Mouse (Mus musculus): ENCODE results near the gene Cand2. TPM values are rescaled to one million over a fixed set of nuclear protein-coding genes. Genes with fewer than 3 reads are reported as not detected.

Cand2 gene
- polyA plus RNA-seq, 1 experiment from 2014 or later: 36.1 TPM

DNA sequence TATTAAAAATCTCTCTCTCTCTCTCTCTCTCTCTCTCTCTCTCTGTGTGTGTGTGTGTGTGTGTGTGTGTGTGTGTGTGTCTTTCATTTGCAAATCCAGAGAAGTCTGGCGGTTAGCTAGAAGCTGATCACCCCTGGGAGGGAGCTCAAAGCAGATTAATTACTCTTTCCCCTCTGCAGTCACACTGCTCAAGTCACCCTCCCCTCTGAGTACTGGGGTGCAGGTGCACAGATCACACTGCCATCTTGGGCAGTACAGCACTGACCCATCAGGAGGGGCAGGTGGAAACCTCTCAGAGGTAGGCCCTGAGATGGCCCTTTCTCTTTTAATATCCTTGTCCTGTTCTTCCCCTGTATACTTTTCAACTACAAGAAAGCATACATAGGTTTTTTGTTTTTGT lies 28.0 kb upstream of the Cand2 start:
- no peak overlapping the region for H3K9ac ChIP-seq (ENCODE audit: low read depth, low read length)
- H3K27me3 ChIP-seq (ENCODE audit: control insufficient read depth, insufficient read depth, low read length): no peaks in the 10 kb centered on the region
- H3K9me3 ChIP-seq (ENCODE audit: control insufficient read depth, low read length): no peaks in the 10 kb centered on the region
- H3K27ac ChIP-seq (ENCODE audit: low read depth, low read length): no peak overlapping the region
- no peaks in the 10 kb centered on the region for H3K4me1 ChIP-seq (ENCODE audit: control insufficient read depth, insufficient read depth, low read length)
- no peak overlapping the region for H3K4me2 ChIP-seq (replicated peaks; ENCODE audit: low read depth, low read length)
- no peak overlapping the region for H3K4me3 ChIP-seq (ENCODE audit: low read length)
- no peaks in the 10 kb centered on the region for H3K36me3 ChIP-seq (ENCODE audit: control insufficient read depth, insufficient read depth, low read length)
- 50% methylated on average over 1 of the region's 1 CpGs for WGBS
- no peak for ATAC-seq (ENCODE audit: low FRiP score, low TSS enrichment)

DNA sequence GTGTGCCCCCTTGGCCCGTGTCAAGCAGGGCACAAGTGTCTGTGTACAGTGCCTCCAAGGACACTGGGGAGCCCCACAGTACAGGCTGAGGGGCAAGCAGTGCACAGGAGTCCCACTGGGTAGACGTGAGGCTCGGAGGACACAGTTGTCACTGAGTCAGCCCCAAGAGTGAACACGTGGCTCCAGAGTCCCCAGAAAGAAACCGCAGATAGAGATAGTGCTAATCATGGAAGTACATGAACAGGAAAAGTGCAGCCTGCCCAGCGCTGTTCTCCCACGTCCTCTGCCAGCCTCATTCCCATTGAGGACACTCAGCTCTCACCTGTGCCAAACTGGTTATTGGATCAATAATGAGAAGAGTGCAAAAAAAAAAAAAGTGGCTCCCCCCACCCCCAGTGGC lies 18.8 kb upstream of the Cand2 start:
- Histone ChIP-seq H3K9me3 (ENCODE audit: control insufficient read depth, low read length) (no peaks in the 10 kb centered on the region), H3K27ac (ENCODE audit: low read depth, low read length) (no peak overlapping the region), H3K36me3 (ENCODE audit: control insufficient read depth, insufficient read depth, low read length) (no peaks in the 10 kb centered on the region), H3K4me2 (replicated peaks; ENCODE audit: low read depth, low read length) (no peak overlapping the region), H3K9ac (ENCODE audit: low read depth, low read length) (no peak overlapping the region), H3K4me3 (ENCODE audit: low read length) (no peak overlapping the region), H3K4me1 (ENCODE audit: control insufficient read depth, insufficient read depth, low read length) (no peaks in the 10 kb centered on the region), H3K27me3 (ENCODE audit: control insufficient read depth, insufficient read depth, low read length) (no peaks in the 10 kb centered on the region)
- 86% methylated on average over 7 of the region's 7 CpGs for WGBS
- ATAC-seq (ENCODE audit: low FRiP score, low TSS enrichment): no peak

DNA sequence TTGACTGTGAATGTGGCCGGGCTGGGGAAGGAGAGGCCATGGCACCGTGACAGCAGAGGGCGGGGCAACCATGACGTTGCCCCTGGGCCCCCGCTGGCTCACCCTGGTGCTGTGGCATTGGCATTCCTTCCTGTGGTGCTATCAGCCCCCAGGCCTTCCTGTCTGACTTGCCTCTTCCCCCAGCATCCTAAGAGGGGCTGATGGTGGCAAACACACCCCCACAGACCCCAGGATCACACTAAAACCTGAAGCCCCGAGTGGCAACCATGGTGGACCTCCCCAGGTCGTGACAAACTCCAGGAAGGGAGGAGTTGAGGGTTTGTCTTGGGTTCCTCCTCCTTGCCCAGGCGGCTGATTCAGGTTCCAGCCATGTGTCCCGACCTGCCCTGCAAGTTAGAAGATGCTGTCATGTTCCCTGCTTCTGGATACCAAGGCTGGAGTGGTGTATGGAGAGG lies 15.3 kb upstream of the Cand2 start:
- Histone ChIP-seq H3K4me2 (replicated peaks; ENCODE audit: low read depth, low read length) (no peak overlapping the region), H3K4me3 (ENCODE audit: low read length) (no peak overlapping the region), H3K9ac (ENCODE audit: low read depth, low read length) (no peak overlapping the region), H3K27me3 (ENCODE audit: control insufficient read depth, insufficient read depth, low read length) (no peaks in the 10 kb centered on the region), H3K9me3 (ENCODE audit: control insufficient read depth, low read length) (no peaks in the 10 kb centered on the region), H3K4me1 (ENCODE audit: control insufficient read depth, insufficient read depth, low read length) (peaks cover 10% of the 10 kb centered on the region), H3K36me3 (ENCODE audit: control insufficient read depth, insufficient read depth, low read length) (no peaks in the 10 kb centered on the region), H3K27ac (ENCODE audit: low read depth, low read length) (no peak overlapping the region)
- ATAC-seq (ENCODE audit: low FRiP score, low TSS enrichment): no peak
- 50% methylated on average over 9 of the region's 9 CpGs for WGBS

DNA sequence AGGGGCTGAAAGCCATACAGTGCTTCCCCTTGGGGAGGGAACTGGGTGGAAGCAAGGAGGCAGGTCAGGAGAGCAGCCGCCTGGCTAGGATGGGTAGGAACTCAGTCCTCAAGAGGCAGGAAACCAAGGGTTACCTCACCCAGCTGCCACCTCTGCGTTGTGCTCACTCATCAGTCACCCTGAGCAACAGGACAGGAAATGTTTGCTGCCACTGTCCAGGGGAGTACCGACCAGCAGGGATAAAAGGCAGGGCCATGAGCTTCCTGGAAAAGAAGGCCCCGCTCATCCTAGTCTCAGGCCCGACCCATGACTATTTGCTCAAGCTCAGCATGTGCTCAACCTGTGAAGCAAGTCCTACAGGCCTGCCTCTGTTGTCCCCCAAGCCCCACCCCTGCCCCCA lies 14.9 kb upstream of the Cand2 start:
- no peaks in the 10 kb centered on the region for H3K9me3 ChIP-seq (ENCODE audit: control insufficient read depth, low read length)
- no peaks in the 10 kb centered on the region for H3K36me3 ChIP-seq (ENCODE audit: control insufficient read depth, insufficient read depth, low read length)
- 56% methylated on average over 5 of the region's 5 CpGs for WGBS
- H3K27me3 ChIP-seq (ENCODE audit: control insufficient read depth, insufficient read depth, low read length): no peaks in the 10 kb centered on the region
- no peak for ATAC-seq (ENCODE audit: low FRiP score, low TSS enrichment)
- H3K27ac ChIP-seq (ENCODE audit: low read depth, low read length): no peak overlapping the region
- H3K4me3 ChIP-seq (ENCODE audit: low read length): no peak overlapping the region
- no peak overlapping the region for H3K9ac ChIP-seq (ENCODE audit: low read depth, low read length)
- no peak overlapping the region for H3K4me2 ChIP-seq (replicated peaks; ENCODE audit: low read depth, low read length)
- peaks cover 14% of the 10 kb centered on the region for H3K4me1 ChIP-seq (ENCODE audit: control insufficient read depth, insufficient read depth, low read length)

DNA sequence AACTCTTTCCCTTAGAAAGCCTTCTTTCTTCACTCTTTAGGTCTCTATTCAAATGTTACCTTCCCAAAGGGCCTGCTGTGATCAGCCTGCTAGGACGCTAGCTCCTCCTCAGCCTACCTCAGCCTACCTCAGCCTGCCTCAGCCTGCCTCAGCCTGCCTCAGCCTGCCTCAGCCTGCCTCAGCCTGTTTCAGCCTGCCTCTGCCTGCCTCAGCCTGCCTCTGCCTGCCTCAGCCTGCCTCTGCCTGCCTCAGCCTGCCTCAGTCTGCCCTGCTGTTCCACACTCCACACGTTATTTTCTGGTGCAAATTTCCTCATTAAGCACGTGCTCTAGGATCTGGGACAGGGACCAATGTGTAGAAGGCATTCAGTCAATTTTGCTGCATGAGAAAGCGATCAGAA lies 14.2 kb upstream of the Cand2 start:
- ATAC-seq (ENCODE audit: low FRiP score, low TSS enrichment): no peak
- Histone ChIP-seq H3K36me3 (ENCODE audit: control insufficient read depth, insufficient read depth, low read length) (no peaks in the 10 kb centered on the region), H3K4me3 (ENCODE audit: low read length) (no peak overlapping the region), H3K9ac (ENCODE audit: low read depth, low read length) (no peak overlapping the region), H3K27me3 (ENCODE audit: control insufficient read depth, insufficient read depth, low read length) (no peaks in the 10 kb centered on the region), H3K9me3 (ENCODE audit: control insufficient read depth, low read length) (no peaks in the 10 kb centered on the region), H3K4me2 (replicated peaks; ENCODE audit: low read depth, low read length) (no peak overlapping the region), H3K27ac (ENCODE audit: low read depth, low read length) (no peak overlapping the region), H3K4me1 (ENCODE audit: control insufficient read depth, insufficient read depth, low read length) (peaks cover 18% of the 10 kb centered on the region)
- 96% methylated on average over 4 of the region's 4 CpGs for WGBS

DNA sequence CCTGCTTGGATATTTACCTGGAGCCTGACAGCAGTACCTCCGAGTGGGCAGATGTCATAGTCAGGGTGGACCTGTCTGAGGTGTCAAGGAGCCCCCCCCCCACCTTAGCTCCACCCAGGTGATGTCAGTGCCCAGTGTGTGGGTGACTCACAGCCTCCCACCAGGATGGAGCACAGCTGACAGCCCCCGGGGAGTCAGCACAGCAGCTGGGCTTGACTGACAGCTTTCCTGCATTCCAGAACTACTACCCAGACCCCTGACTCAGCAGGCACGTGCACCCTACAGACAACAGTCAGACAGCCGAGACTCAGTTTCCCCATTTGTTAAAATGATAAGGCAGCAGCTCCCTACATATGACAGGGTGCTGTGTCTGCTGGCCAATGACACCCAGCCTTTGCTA lies 13.4 kb upstream of the Cand2 start:
- no peak overlapping the region for H3K4me2 ChIP-seq (replicated peaks; ENCODE audit: low read depth, low read length)
- H3K27me3 ChIP-seq (ENCODE audit: control insufficient read depth, insufficient read depth, low read length): no peaks in the 10 kb centered on the region
- H3K27ac ChIP-seq (ENCODE audit: low read depth, low read length): no peak overlapping the region
- H3K4me3 ChIP-seq (ENCODE audit: low read length): no peak overlapping the region
- H3K9ac ChIP-seq (ENCODE audit: low read depth, low read length): no peak overlapping the region
- H3K36me3 ChIP-seq (ENCODE audit: control insufficient read depth, insufficient read depth, low read length): no peaks in the 10 kb centered on the region
- ATAC-seq (ENCODE audit: low FRiP score, low TSS enrichment): no peak
- no peaks in the 10 kb centered on the region for H3K9me3 ChIP-seq (ENCODE audit: control insufficient read depth, low read length)
- H3K4me1 ChIP-seq (ENCODE audit: control insufficient read depth, insufficient read depth, low read length): peaks cover 18% of the 10 kb centered on the region
- 56% methylated on average over 4 of the region's 4 CpGs for WGBS

DNA sequence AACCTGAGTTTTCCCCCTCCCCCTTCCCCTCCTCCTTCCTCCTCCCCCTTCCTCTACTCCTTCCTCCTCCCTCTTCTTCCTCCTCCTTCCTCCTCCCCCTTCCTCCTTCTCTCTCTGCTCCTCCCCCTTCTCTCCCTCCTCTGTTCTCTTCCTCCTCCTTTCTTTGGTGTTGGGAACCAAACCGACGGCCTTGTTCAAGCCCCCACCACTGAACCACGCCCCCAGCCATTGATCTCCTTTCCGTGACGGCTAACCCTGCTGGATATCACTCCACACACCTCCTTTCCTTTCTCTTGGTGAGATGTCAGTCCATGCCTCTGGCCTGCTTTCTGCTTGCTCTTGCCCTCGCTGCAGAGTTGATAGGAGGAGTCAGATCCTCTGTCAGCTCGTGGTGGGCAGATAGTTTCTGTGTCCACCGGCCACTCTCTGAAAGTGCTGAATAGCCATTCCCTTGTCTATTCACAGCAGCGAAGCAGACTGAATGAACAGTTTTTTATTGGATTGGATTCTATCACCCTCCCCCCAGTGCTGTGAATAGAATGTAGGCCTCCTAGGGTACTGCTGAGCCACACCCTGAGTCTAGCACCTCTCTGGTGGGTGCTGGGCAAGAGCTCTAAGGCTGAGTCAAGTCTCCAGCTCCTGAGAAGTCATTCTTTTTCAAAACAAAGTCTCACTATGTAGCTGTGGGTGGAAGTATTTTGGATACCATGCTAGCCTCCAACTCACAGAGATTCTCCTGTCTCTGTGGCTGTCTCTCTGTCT lies 12.2 kb upstream of the Cand2 start, which contains the start of gene Tmem40:
Gene Tmem40, minus strand, starts transcription at position 416 of the 762 bp plus-strand sequence.
- 3% methylated on average over 9 of the region's 9 CpGs for WGBS
- H3K9ac ChIP-seq (ENCODE audit: low read depth, low read length): no peak within 1 kb of the TSS

DNA sequence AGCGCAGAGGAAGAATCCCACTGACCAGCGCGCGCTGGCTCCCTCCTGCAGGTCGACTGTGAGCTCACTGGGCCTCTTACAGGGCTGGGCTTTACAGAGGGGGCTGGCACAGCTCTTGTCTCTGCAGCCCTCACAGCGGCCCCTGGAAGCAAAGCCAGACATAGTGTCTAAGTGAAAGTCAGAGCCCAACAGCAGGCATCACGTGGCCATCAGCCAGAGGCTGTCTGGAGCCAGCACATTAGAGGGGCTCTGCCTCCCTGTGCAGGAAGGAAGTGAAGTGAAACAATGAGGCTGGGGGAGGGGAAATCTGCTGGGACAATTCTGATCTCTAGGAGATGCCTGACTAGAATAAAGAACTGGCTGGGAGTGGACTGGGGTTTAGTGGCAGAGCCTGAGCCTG lies 10.2 kb upstream of the Cand2 start:
- Histone ChIP-seq H3K4me1 (ENCODE audit: control insufficient read depth, insufficient read depth, low read length) (peaks cover 18% of the 10 kb centered on the region), H3K27ac (ENCODE audit: low read depth, low read length) (peak overlapping the region; percentile 90), H3K9me3 (ENCODE audit: control insufficient read depth, low read length) (no peaks in the 10 kb centered on the region), H3K4me2 (replicated peaks; ENCODE audit: low read depth, low read length) (peak overlapping the region; percentile 16; the same call in 1 of the 2 replicates), H3K36me3 (ENCODE audit: control insufficient read depth, insufficient read depth, low read length) (no peaks in the 10 kb centered on the region), H3K9ac (ENCODE audit: low read depth, low read length) (peak overlapping the region; percentile 36; the same call in 1 of the 2 replicates), H3K4me3 (ENCODE audit: low read length) (no peak overlapping the region), H3K27me3 (ENCODE audit: control insufficient read depth, insufficient read depth, low read length) (no peaks in the 10 kb centered on the region)
- WGBS: 7% methylated on average over 7 of the region's 7 CpGs
- peak; percentile 89 for ATAC-seq (ENCODE audit: low FRiP score, low TSS enrichment)

More for the DNA sequence above, 12.2 kb upstream of the Cand2 start, which contains the start of gene Tmem40:
- Histone ChIP-seq H3K27me3 (ENCODE audit: control insufficient read depth, insufficient read depth, low read length) (no peaks in the 10 kb centered on the region), H3K4me1 (ENCODE audit: control insufficient read depth, insufficient read depth, low read length) (peaks cover 18% of the 10 kb centered on the region), H3K4me2 (replicated peaks; ENCODE audit: low read depth, low read length) (peak within 1 kb of the TSS; percentile 28), H3K9me3 (ENCODE audit: control insufficient read depth, low read length) (no peaks in the 10 kb centered on the region), H3K36me3 (ENCODE audit: control insufficient read depth, insufficient read depth, low read length) (no peaks in the 10 kb centered on the region), H3K4me3 (ENCODE audit: low read length) (no peak within 1 kb of the TSS), H3K27ac (ENCODE audit: low read depth, low read length) (peak within 1 kb of the TSS; percentile 21)
- peak; percentile 58 for ATAC-seq (ENCODE audit: low FRiP score, low TSS enrichment)

DNA sequence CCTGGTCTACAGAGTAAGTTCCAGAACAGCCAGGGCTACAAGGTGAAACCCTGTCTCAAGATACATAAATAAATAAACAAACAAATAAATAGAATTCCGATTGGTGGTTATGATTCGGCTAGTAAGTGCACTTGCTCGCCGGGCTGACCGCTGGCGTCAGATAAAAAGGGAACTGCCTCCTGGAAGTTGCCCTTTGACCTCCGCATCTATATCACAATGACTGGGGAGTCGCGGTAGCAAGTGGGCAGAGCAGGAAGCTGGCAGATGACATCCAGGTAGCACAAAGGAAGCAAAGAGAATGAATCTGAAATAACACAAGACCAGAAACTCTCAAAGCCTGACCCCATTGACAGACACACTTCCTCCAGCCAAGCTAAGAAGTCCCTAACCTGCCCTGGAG lies 7.0 kb upstream of the Cand2 start:
- no peak overlapping the region for H3K9ac ChIP-seq (ENCODE audit: low read depth, low read length)
- H3K4me3 ChIP-seq (ENCODE audit: low read length): no peak overlapping the region
- H3K36me3 ChIP-seq (ENCODE audit: control insufficient read depth, insufficient read depth, low read length): no peaks in the 10 kb centered on the region
- WGBS: 35% methylated on average over 9 of the region's 9 CpGs
- H3K9me3 ChIP-seq (ENCODE audit: control insufficient read depth, low read length): no peaks in the 10 kb centered on the region
- H3K4me1 ChIP-seq (ENCODE audit: control insufficient read depth, insufficient read depth, low read length): peaks cover 11% of the 10 kb centered on the region
- H3K27ac ChIP-seq (ENCODE audit: low read depth, low read length): no peak overlapping the region
- no peaks in the 10 kb centered on the region for H3K27me3 ChIP-seq (ENCODE audit: control insufficient read depth, insufficient read depth, low read length)
- no peak overlapping the region for H3K4me2 ChIP-seq (replicated peaks; ENCODE audit: low read depth, low read length)
- ATAC-seq (ENCODE audit: low FRiP score, low TSS enrichment): no peak

Measured in kidney, embryonic 14.5 days (tissue).